Mouse (Mus musculus): ENCODE measurements at regions not wholly inside any gene's neighbourhood (a gene's known extent, or its start where the extent isn't known, plus 50 kb on each side); places are given as distances from the start of the nearest gene placed in this dataset.

- ATAC-seq (replicated peaks; ENCODE audit: poor library complexity, severe bottlenecking) = no peak
Observed at GRCm38 (mm10) chr8:80422190-80422589, 71.4 kb upstream of the Gypa start.

- no peak for ATAC-seq (replicated peaks; ENCODE audit: poor library complexity, severe bottlenecking)
Observed at GRCm38 (mm10) chr8:80416121-80416520, 77.5 kb upstream of the Gypa start.

- ATAC-seq (replicated peaks; ENCODE audit: poor library complexity, severe bottlenecking) = no peak
Observed at GRCm38 (mm10) chr8:80399594-80400207, 93.9 kb upstream of the Gypa start.

GRCm38 (mm10) chr8:80395010-80395409, 98.6 kb upstream of the Gypa start:
- peak; percentile 51 for ATAC-seq (replicated peaks; ENCODE audit: poor library complexity, severe bottlenecking)

GRCm38 (mm10) chr8:80393111-80393510, 100.5 kb upstream of the Gypa start:
- peak; percentile 32; the same call in 1 of the 2 replicates for ATAC-seq (replicated peaks; ENCODE audit: poor library complexity, severe bottlenecking)

GRCm38 (mm10) chr8:80369221-80369620, 124.4 kb upstream of the Gypa start:
- ATAC-seq (replicated peaks; ENCODE audit: poor library complexity, severe bottlenecking) = no peak

- ATAC-seq (replicated peaks; ENCODE audit: poor library complexity, severe bottlenecking) = peak; percentile 95
Observed at GRCm38 (mm10) chr8:80364059-80364458, 129.5 kb upstream of the Gypa start.

GRCm38 (mm10) chr8:80343299-80343698, 150.3 kb upstream of the Gypa start:
- ATAC-seq (replicated peaks; ENCODE audit: poor library complexity, severe bottlenecking) = no peak

GRCm38 (mm10) chr8:80337872-80338271, 155.7 kb upstream of the Gypa start:
- peak; percentile 72 for ATAC-seq (replicated peaks; ENCODE audit: poor library complexity, severe bottlenecking)

- ATAC-seq (replicated peaks; ENCODE audit: poor library complexity, severe bottlenecking) = no peak
Observed at GRCm38 (mm10) chr8:80328676-80329075, 164.9 kb upstream of the Gypa start.

- ATAC-seq (replicated peaks; ENCODE audit: poor library complexity, severe bottlenecking) = peak; percentile 21
Observed at GRCm38 (mm10) chr8:80325859-80326258, 167.7 kb upstream of the Gypa start.

- ATAC-seq (replicated peaks; ENCODE audit: poor library complexity, severe bottlenecking) = peak; percentile 98
Observed at GRCm38 (mm10) chr8:80325132-80325531, 168.4 kb upstream of the Gypa start.

GRCm38 (mm10) chr8:80318231-80318870, 175.2 kb upstream of the Gypa start:
- 0 out of 2 replicates have a peak, but pooled peaks have one; percentile 14 for ATAC-seq (replicated peaks; ENCODE audit: poor library complexity, severe bottlenecking)

GRCm38 (mm10) chr8:80315371-80315770, 178.2 kb upstream of the Gypa start:
- no peak for ATAC-seq (replicated peaks; ENCODE audit: poor library complexity, severe bottlenecking)

GRCm38 (mm10) chr8:80314826-80315225, 178.8 kb upstream of the Gypa start:
- ATAC-seq (replicated peaks; ENCODE audit: poor library complexity, severe bottlenecking) = peak; percentile 85

GRCm38 (mm10) chr8:80313883-80314635, 179.5 kb upstream of the Gypa start:
- peak; percentile 80 for ATAC-seq (replicated peaks; ENCODE audit: poor library complexity, severe bottlenecking)

- ATAC-seq (replicated peaks; ENCODE audit: poor library complexity, severe bottlenecking) = no peak
Observed at GRCm38 (mm10) chr8:80307761-80308160, 185.8 kb upstream of the Gypa start.

- no peak for ATAC-seq (replicated peaks; ENCODE audit: poor library complexity, severe bottlenecking)
Observed at GRCm38 (mm10) chr8:80298596-80298995, 195.0 kb upstream of the Gypa start.

- peak; percentile 88 for ATAC-seq (replicated peaks; ENCODE audit: poor library complexity, severe bottlenecking)
Observed at GRCm38 (mm10) chr8:80290311-80290710, 203.3 kb upstream of the Gypa start.

GRCm38 (mm10) chr8:80289282-80289681, 204.3 kb upstream of the Gypa start:
- ATAC-seq (replicated peaks; ENCODE audit: poor library complexity, severe bottlenecking) = no peak

GRCm38 (mm10) chr8:80268910-80269460, 211.2 kb upstream of the Hhip start:
- no peak for ATAC-seq (replicated peaks; ENCODE audit: poor library complexity, severe bottlenecking)

All from granulocyte monocyte progenitor cell, adult 5-6 weeks (primary cell).